Mouse (Mus musculus) limb, embryonic 15.5 days (tissue): ENCODE measurements at regions not wholly inside any gene's neighbourhood (a gene's known extent, or its start where the extent isn't known, plus 50 kb on each side); places are given as distances from the start of the nearest gene placed in this dataset.
"Not testable (repeated sequence)": the region's sequence is repeated elsewhere in the genome, so short reads cannot be mapped to it uniquely, and the experiment has no call there.

ENCODE experiments used
- ATAC-seq: fragments of 200-750 bp; cut with Nextera tagmentation; 2 replicates; pipeline ENCODE4 v1.8.0; 2017; ENCODE audit warnings: low read depth, moderate TSS enrichment; ENCODE audit not compliant: insufficient number of reproducible peaks, low FRiP score, low TSS enrichment
- H3K27ac ChIP-seq: fragments of 300-500 bp; sonication (generic); 2 replicates; pipeline ENCODE4 v1.5.1; 2015; ENCODE audit warnings: moderate library complexity, mild to moderate bottlenecking, inconsistent platforms
- H3K27me3 ChIP-seq: fragments of 300-500 bp; sonication (generic); 2 replicates; pipeline ENCODE4 v1.6.1; 2015; ENCODE audit warnings: inconsistent platforms
- H3K36me3 ChIP-seq: fragments of 300-500 bp; sonication (generic); 2 replicates; pipeline ENCODE4 v1.6.1; 2015; ENCODE audit warnings: inconsistent platforms
- H3K4me1 ChIP-seq: fragments of 300-500 bp; sonication (generic); 2 replicates; pipeline ENCODE4 v1.6.1; 2015; ENCODE audit warnings: inconsistent platforms
- H3K4me2 ChIP-seq: fragments of 300-500 bp; sonication (generic); 2 replicates; pipeline ENCODE4 v1.6.1; 2015; ENCODE audit warnings: mild to moderate bottlenecking, inconsistent platforms
- H3K4me3 ChIP-seq: fragments of 300-500 bp; sonication (generic); 2 replicates; pipeline ENCODE4 v1.5.1; 2015; ENCODE audit warnings: mild to moderate bottlenecking, inconsistent platforms
- H3K9ac ChIP-seq: fragments of 300-500 bp; sonication (generic); 2 replicates; pipeline ENCODE4 v1.6.1; 2015; ENCODE audit warnings: inconsistent platforms
- H3K9me3 ChIP-seq: fragments of 300-500 bp; sonication (generic); 2 replicates; pipeline ENCODE4 v1.6.1; 2016; ENCODE audit warnings: inconsistent platforms
- WGBS: fragments of 180-500 bp; shearing (Covaris S2); methylation state at CpG from one replicate; pipeline ENCODE4 v1.1.7; 2015; 5-methylcytosine and 5-hydroxymethylcytosine counted together

- Histone ChIP-seq H3K36me3 (no peaks in the 10 kb centered on the region), H3K4me3 (no peak overlapping the region), H3K27ac (no peak overlapping the region), H3K27me3 (no peaks in the 10 kb centered on the region), H3K9me3 (no peaks in the 10 kb centered on the region), H3K9ac (no peak overlapping the region), H3K4me1 (no peaks in the 10 kb centered on the region), H3K4me2 (no peak overlapping the region)
- 82% methylated on average over 1 of the region's 1 CpGs for WGBS
- no peak for ATAC-seq
These were observed 166.4 kb upstream of the Tbl1xr1 start for GRCm38 (mm10) chr3:21910080-21910479.

- Histone ChIP-seq H3K4me1 (no peaks in the 10 kb centered on the region), H3K36me3 (no peaks in the 10 kb centered on the region), H3K4me2 (no peak overlapping the region), H3K27ac (no peak overlapping the region), H3K9me3 (no peaks in the 10 kb centered on the region), H3K27me3 (no peaks in the 10 kb centered on the region), H3K4me3 (no peak overlapping the region), H3K9ac (no peak overlapping the region)
- no peak for ATAC-seq
These were observed 165.4 kb upstream of the Tbl1xr1 start for GRCm38 (mm10) chr3:21911071-21911470.

DNA sequence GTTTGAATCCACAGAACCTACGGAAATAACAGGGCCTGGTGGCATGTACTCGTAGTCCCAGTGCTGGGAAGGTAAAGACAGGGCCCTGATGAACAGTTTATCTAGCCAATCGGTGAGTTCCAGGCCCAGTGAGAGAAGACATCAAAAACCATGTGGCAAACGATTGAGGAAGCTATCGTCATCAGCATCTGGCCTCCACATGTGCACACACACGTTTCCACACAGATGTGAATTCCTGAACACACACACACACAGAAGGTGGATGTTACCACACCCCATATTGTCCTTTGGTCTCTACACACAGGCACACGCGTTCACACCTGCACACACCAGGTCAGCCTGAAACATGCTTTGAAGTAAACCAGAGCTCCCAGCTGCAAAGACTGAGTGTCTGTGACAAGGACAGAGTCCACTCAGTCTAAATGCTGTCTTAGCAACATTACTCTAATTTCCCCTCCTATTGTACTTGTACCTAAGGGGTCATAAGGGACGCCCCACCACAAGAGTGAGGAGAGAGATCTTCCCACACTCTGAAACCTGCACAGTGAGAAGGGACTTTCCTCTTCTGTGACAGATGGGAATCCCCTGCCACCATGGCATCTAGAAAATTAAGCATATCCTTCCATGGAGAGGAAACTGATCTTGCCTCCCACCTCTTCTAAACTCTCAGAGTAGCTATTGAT, 159.1 kb upstream of the Tbl1xr1 start:
- Histone ChIP-seq H3K4me3 (no peak overlapping the region), H3K9me3 (no peaks in the 10 kb centered on the region), H3K27ac (no peak overlapping the region), H3K4me2 (no peak overlapping the region), H3K4me1 (no peaks in the 10 kb centered on the region), H3K9ac (no peak overlapping the region), H3K36me3 (no peaks in the 10 kb centered on the region), H3K27me3 (no peaks in the 10 kb centered on the region)
- 51% methylated on average over 9 of the region's 9 CpGs for WGBS
- no peak for ATAC-seq

- Histone ChIP-seq H3K4me3 (no peak overlapping the region), H3K36me3 (no peaks in the 10 kb centered on the region), H3K9ac (no peak overlapping the region), H3K27me3 (no peaks in the 10 kb centered on the region), H3K27ac (no peak overlapping the region), H3K4me2 (no peak overlapping the region), H3K9me3 (no peaks in the 10 kb centered on the region), H3K4me1 (no peaks in the 10 kb centered on the region)
- 82% methylated on average over 10 of the region's 10 CpGs for WGBS
- ATAC-seq: no peak
These were observed 158.0 kb upstream of the Tbl1xr1 start for GRCm38 (mm10) chr3:21918431-21918830.

DNA sequence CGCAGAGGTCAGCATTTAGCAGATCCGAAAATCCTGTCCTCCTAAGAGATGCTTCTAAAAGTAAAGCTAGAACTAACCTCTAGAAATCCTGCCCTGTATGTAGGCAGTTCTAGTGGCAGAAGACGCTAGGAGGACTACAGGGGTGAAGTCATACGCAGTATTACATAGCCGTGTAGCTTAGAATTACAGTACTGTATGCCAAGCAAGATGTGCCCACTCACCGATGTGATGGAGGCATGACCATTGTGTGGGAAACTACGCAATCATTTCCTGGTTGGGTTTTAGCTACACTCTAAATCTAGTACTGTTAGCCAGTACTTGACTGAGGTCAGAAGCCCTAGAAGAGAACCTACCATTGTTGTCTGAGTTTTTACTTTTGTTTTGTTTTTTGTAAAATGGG, 156.5 kb upstream of the Tbl1xr1 start:
- ATAC-seq: no peak
- Histone ChIP-seq H3K9me3 (no peaks in the 10 kb centered on the region), H3K27ac (no peak overlapping the region), H3K27me3 (no peaks in the 10 kb centered on the region), H3K4me3 (no peak overlapping the region), H3K9ac (no peak overlapping the region), H3K4me1 (no peaks in the 10 kb centered on the region), H3K36me3 (no peaks in the 10 kb centered on the region), H3K4me2 (no peak overlapping the region)
- 92% methylated on average over 7 of the region's 7 CpGs for WGBS

GRCm38 (mm10) chr3:21931951-21932350, 144.5 kb upstream of the Tbl1xr1 start:
- no peak for ATAC-seq
- WGBS: 93% methylated on average over 6 of the region's 6 CpGs

DNA sequence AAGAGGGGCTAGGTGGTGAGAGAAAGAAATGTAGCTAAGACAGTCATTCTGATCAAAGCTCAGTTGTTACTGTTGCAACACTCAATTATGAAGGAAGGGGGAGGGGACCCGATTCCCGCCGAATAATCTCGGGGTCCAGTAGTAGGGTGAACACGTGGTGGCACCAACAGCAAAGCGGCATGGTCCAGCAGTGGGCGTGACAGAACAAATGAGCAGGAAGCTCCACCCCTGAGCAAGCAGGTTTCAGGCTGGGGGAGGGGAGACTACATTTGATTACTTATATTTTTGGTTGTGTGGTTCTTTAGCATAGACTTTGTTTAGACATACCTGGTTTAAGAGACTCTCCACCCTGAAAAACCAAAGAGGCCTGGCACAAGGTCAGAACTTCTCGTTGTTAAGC, 143.8 kb upstream of the Tbl1xr1 start:
- H3K36me3 ChIP-seq, H3K4me2 ChIP-seq, H3K27me3 ChIP-seq, H3K9me3 ChIP-seq, H3K9ac ChIP-seq, H3K4me3 ChIP-seq, H3K27ac ChIP-seq, ATAC-seq: not testable (repeated sequence)
- peaks cover 29% of the 10 kb centered on the region for H3K4me1 ChIP-seq
- WGBS: 85% methylated on average over 8 of the region's 8 CpGs

More at GRCm38 (mm10) chr3:21931951-21932350, 144.5 kb upstream of the Tbl1xr1 start:
- no peaks in the 10 kb centered on the region for H3K36me3 ChIP-seq
- no peak overlapping the region for H3K4me3 ChIP-seq
- H3K27me3 ChIP-seq: no peaks in the 10 kb centered on the region
- H3K4me1 ChIP-seq: peaks cover 21% of the 10 kb centered on the region
- H3K4me2 ChIP-seq: no peak overlapping the region
- H3K27ac ChIP-seq: no peak overlapping the region
- no peak overlapping the region for H3K9ac ChIP-seq
- no peaks in the 10 kb centered on the region for H3K9me3 ChIP-seq

DNA sequence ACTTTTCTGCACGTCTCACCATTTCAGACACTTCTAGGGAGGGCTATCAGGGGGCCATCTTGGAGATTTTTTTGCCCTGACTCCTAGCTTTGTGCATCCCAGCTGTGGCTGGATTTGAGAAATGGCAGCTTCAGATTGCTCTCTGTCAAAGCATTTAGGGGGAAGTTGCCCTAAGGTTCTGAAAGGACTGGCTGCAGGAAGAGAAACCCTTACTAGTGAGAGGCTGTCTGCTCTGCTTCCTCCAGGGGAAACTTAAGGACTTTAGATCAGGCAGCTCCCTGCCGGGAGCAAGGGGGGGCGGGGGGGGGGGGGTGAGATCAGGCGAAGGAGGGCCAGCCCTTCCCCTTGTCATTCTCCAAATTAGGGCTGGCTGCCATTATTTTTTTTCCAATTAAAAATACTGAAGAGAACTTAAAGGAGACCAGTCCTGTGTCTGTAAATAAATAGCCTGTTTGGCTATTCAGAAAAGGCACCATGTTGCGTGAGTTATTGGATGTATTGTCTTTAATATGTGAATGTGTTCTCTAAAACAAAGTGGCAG, 141.7 kb upstream of the Tbl1xr1 start:
- Histone ChIP-seq H3K27ac (peak overlapping the region; percentile 85), H3K9ac (no peak overlapping the region), H3K4me1 (peaks cover 37% of the 10 kb centered on the region), H3K4me2 (peak overlapping the region; percentile 46), H3K27me3 (no peaks in the 10 kb centered on the region), H3K9me3 (no peaks in the 10 kb centered on the region), H3K36me3 (no peaks in the 10 kb centered on the region), H3K4me3 (no peak overlapping the region)
- 15% methylated on average over 5 of the region's 5 CpGs for WGBS
- ATAC-seq: no peak

DNA sequence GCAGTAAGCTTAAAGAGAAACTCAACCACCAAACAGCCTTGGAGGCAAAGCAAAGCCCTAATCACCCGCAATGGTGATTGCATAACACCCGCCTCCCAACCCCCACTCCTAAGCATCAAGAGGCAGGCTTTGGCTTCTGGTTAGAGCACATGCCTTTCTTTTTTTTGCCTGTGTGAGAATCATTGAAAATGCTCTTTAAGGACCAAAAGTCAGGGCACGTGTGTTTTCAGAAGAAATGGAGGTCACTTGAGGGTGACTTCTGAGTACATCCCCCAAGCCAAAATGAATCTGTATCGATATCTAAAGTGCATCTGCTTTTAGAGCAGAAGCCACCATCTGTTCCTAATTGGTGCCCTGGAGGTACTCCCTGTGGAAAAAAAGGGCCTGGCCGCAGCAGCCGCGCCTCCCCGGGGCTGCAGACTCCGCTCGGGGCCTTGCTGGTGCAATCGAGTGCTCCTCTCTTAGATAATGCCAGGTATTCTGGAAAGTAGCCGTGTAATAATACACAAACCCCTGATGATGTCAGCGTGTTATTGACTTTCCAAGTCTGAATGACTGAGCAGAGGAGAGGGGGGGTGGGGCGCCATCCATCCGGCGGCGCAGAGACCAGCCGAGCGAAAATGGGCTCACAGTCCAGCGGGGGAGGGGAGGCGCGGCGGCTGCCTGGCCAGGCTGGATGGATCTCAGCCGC, 140.7 kb upstream of the Tbl1xr1 start:
- no peak overlapping the region for H3K9ac ChIP-seq
- 0% methylated on average over 24 of the region's 24 CpGs for WGBS

GRCm38 (mm10) chr3:21936262-21936603, 140.2 kb upstream of the Tbl1xr1 start:
- no peak overlapping the region for H3K9ac ChIP-seq
- no peaks in the 10 kb centered on the region for H3K36me3 ChIP-seq
- H3K4me3 ChIP-seq: peak overlapping the region; percentile 37
- WGBS: 8% methylated on average over 8 of the region's 8 CpGs
- H3K4me2 ChIP-seq: peak overlapping the region; percentile 46
- H3K27me3 ChIP-seq: no peaks in the 10 kb centered on the region
- H3K9me3 ChIP-seq: no peaks in the 10 kb centered on the region
- peaks cover 37% of the 10 kb centered on the region for H3K4me1 ChIP-seq
- peak overlapping the region; percentile 85; the same call in 1 of the 2 replicates for H3K27ac ChIP-seq
- ATAC-seq: peak; percentile 44; the same call in 1 of the 2 replicates

More for the DNA sequence above, 140.7 kb upstream of the Tbl1xr1 start:
- Histone ChIP-seq H3K36me3 (no peaks in the 10 kb centered on the region), H3K27me3 (no peaks in the 10 kb centered on the region), H3K9me3 (no peaks in the 10 kb centered on the region), H3K4me1 (peaks cover 37% of the 10 kb centered on the region), H3K4me2 (peak overlapping the region; percentile 46), H3K27ac (peak overlapping the region; percentile 85), H3K4me3 (peak overlapping the region; percentile 37)
- peak; percentile 87 for ATAC-seq

GRCm38 (mm10) chr3:21936616-21937015, 139.8 kb upstream of the Tbl1xr1 start:
- H3K4me2 ChIP-seq: peak overlapping the region; percentile 46; the same call in 1 of the 2 replicates
- H3K4me3 ChIP-seq: peak overlapping the region; percentile 37; the same call in 1 of the 2 replicates
- 17% methylated on average over 8 of the region's 8 CpGs for WGBS
- no peaks in the 10 kb centered on the region for H3K27me3 ChIP-seq
- no peak for ATAC-seq
- no peaks in the 10 kb centered on the region for H3K9me3 ChIP-seq
- H3K27ac ChIP-seq: 0 out of 2 replicates have a peak overlapping the region, but pooled peaks have one; percentile 85
- no peak overlapping the region for H3K9ac ChIP-seq
- no peaks in the 10 kb centered on the region for H3K36me3 ChIP-seq
- peaks cover 37% of the 10 kb centered on the region for H3K4me1 ChIP-seq

DNA sequence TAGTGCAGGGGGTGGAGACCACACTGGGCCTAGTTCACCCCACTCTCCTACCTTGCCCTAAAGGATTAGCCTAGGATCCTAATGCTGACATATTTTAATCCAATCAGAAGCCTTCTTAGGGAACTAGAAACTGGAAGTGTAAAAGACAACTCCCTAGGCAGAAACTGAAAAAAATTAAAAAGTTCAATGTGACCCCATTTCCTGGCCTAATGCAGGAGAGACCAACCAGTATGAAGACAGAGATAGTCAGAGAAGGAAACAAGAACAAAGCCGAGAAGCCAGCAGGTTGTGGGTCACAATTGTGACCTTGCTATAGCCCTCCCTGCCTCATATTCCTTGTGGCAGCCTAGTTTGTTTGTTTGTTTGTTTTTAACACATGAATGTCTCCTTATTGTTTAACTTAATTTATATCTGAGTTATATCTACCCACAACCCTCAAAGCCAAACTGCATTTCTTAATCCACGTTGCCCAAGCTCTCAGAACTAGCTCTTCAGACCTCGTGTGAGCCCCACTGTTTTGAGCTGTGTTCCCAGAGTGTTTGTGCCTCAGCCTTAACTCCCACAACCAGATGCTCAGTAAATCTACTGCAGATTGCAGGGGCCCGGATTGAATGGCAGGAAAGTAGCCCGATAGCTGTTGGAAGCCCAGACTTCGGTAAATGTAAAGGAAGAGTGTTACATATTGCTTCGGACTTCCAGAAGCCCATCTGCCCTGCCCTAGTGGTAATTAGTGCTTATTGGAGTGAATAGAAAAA, 139.0 kb upstream of the Tbl1xr1 start:
- no peaks in the 10 kb centered on the region for H3K36me3 ChIP-seq
- no peak overlapping the region for H3K4me3 ChIP-seq
- no peak for ATAC-seq
- no peaks in the 10 kb centered on the region for H3K27me3 ChIP-seq
- H3K9ac ChIP-seq: no peak overlapping the region
- no peaks in the 10 kb centered on the region for H3K9me3 ChIP-seq
- H3K4me1 ChIP-seq: peaks cover 37% of the 10 kb centered on the region
- WGBS: 29% methylated on average over 7 of the region's 7 CpGs
- H3K4me2 ChIP-seq: no peak overlapping the region
- H3K27ac ChIP-seq: peak overlapping the region; percentile 43
